Mouse (Mus musculus) hindbrain, embryonic 13.5 days (tissue): ENCODE data around the gene Anxa3. TPM values are rescaled to one million over a fixed set of nuclear protein-coding genes. Genes with fewer than 3 reads are reported as not detected.

Source experiments
- ATAC-seq: fragments of 200-750 bp; cut with Nextera tagmentation; 2 replicates; pipeline ENCODE4 v1.8.0; 2017; ENCODE audit warnings: moderate TSS enrichment; ENCODE audit not compliant: low FRiP score
- H3K27ac ChIP-seq: fragments of 300-500 bp; sonication (generic); 2 replicates; pipeline ENCODE4 v1.5.1; 2015; ENCODE audit warnings: inconsistent platforms, mild to moderate bottlenecking, moderate library complexity
- H3K27me3 ChIP-seq: fragments of 300-500 bp; sonication (generic); 2 replicates; pipeline ENCODE4 v1.6.1; 2015; ENCODE audit warnings: mild to moderate bottlenecking, inconsistent platforms
- H3K36me3 ChIP-seq: fragments of 300-500 bp; sonication (generic); 2 replicates; pipeline ENCODE4 v1.6.1; 2015; ENCODE audit warnings: mild to moderate bottlenecking, inconsistent platforms
- H3K4me1 ChIP-seq: fragments of 300-500 bp; sonication (generic); replicated peaks from 2 replicates; pipeline ENCODE4 v1.6.1; 2015; ENCODE audit warnings: inconsistent platforms
- H3K4me2 ChIP-seq: fragments of 300-500 bp; sonication (generic); 2 replicates; pipeline ENCODE4 v1.6.1; 2015; ENCODE audit warnings: inconsistent platforms, mild to moderate bottlenecking, moderate library complexity
- H3K4me3 ChIP-seq: fragments of 300-500 bp; sonication (generic); 2 replicates; pipeline ENCODE4 v1.5.1; 2015; ENCODE audit warnings: mild to moderate bottlenecking, inconsistent platforms
- H3K9ac ChIP-seq: fragments of 300-500 bp; sonication (generic); 2 replicates; pipeline ENCODE4 v1.6.1; 2015; ENCODE audit warnings: mild to moderate bottlenecking, inconsistent platforms
- H3K9me3 ChIP-seq: fragments of 300-500 bp; sonication (generic); 2 replicates; pipeline ENCODE4 v1.6.1; 2016; ENCODE audit warnings: inconsistent platforms
- WGBS: fragments of 180-500 bp; shearing (Covaris S2); methylation state at CpG from one replicate; pipeline ENCODE4 v1.1.7; 2015; 5-methylcytosine and 5-hydroxymethylcytosine counted together
- polyA plus RNA-seq: library from polyadenylated mRNA; unstranded; fragments of >200 nt; fragmentation: Nextera tagmentation; extraction: Ambion mirVana; gene quantifications from 2 replicates; pipeline ENCODE4 v1.2.1, GENCODE M21; 2015

Gene Anxa3
- polyA plus RNA-seq, 1 experiment from 2014 or later: 27.9 TPM

- H3K36me3 ChIP-seq: no peaks in the 10 kb centered on the region
- no peaks in the 10 kb centered on the region for H3K9me3 ChIP-seq
- ATAC-seq: peak; percentile 61; the same call in 1 of the 2 replicates
- WGBS: 76% methylated on average over 5 of the region's 5 CpGs
- H3K4me1 ChIP-seq: no peaks in the 10 kb centered on the region
- no peak overlapping the region for H3K4me2 ChIP-seq
- no peak overlapping the region for H3K4me3 ChIP-seq
- no peak overlapping the region for H3K9ac ChIP-seq
- H3K27me3 ChIP-seq: no peaks in the 10 kb centered on the region
- H3K27ac ChIP-seq: no peak overlapping the region
Measured at GRCm38 (mm10) chr5:96890367-96890766, 97.2 kb downstream of the Anxa3 start.

Other genes starting within 250 kb of the Anxa3 start
- gene Bmp2k, start 204.3 kb downstream of the Anxa3 start, polyA plus RNA-seq: 10.0 and 10.5 TPM in 2 replicates